16 mouse cellular contexts compared by ENCODE assay signal in genomic region chr5:115666366-115667065, GRCm38 (mm10). TPM values are rescaled to one million over a fixed set of nuclear protein-coding genes. Genes with fewer than 3 reads are reported as not detected.
A peak's percentile ranks its signal among the peaks of the same experiment; 100 is the strongest.
DNase-seq lines count a peak whose midpoint lies in the region; ATAC-seq and TF ChIP-seq lines count a peak whose summit lies in the region.
"Had no signal": no experiment of that assay in that cellular context is flagged by ENCODE, and none has a peak within 500 bp of the region (broad histone marks: within the 10 kb centered on the region; RNA-seq: fewer than 3 reads in every experiment).

No protein-coding gene starts in this region.

- peaks cover 14% of the 10 kb centered on the region for H3K4me1 ChIP-seq in hindbrain, embryonic 15.5 days (replicated peaks)
- peaks cover 23% of the 10 kb centered on the region; the same call in 1 of the 2 replicates for H3K4me1 ChIP-seq in hindbrain, embryonic 10.5 days (replicated peaks)
- peaks cover 5% of the 10 kb centered on the region; the same call in 1 of the 2 replicates for H3K4me1 ChIP-seq in forebrain, embryonic 15.5 days
- H3K4me1 ChIP-seq: liver, embryonic 15.5 days had no signal

- no peak for TF ChIP-seq CTCF in brain, embryonic 14.5 days (IDR thresholded peaks at IDR 0.05; ENCODE audit: borderline replicate concordance, extremely low read depth, insufficient read depth, insufficient read length)

- no peak for ATAC-seq in hindbrain, embryonic 15.5 days (ENCODE audit: low FRiP score, low read depth)
- ATAC-seq in forebrain, embryonic 15.5 days (replicated peaks) = no peak
- ATAC-seq: CD4-positive, CD25-positive, alpha-beta regulatory T cell, adult 4 months; inflammation-experienced regulatory T-cells, adult 6 months had no signal

- H3K9ac ChIP-seq in hindbrain, embryonic 15.5 days = no peak overlapping the region
- H3K9ac ChIP-seq in forebrain, embryonic 15.5 days (replicated peaks) = no peak overlapping the region
- H3K9ac ChIP-seq: heart, embryonic 13.5 days; liver, embryonic 15.5 days had no signal

- no peak overlapping the region for H3K4me2 ChIP-seq in hindbrain, embryonic 15.5 days
- H3K4me2 ChIP-seq in forebrain, embryonic 15.5 days (replicated peaks) = no peak overlapping the region
- H3K4me2 ChIP-seq: heart, embryonic 13.5 days; liver, embryonic 15.5 days had no signal

- no peaks in the 10 kb centered on the region for H3K9me3 ChIP-seq in hindbrain, embryonic 15.5 days
- no peaks in the 10 kb centered on the region for H3K9me3 ChIP-seq in hindbrain, embryonic 10.5 days
- H3K9me3 ChIP-seq in forebrain, embryonic 15.5 days = no peaks in the 10 kb centered on the region
- H3K9me3 ChIP-seq: liver, embryonic 15.5 days had no signal

- no peak for DNase-seq in hindbrain, embryonic 10.5 days (ENCODE audit: low spot score)
- peak; percentile 61 for DNase-seq in MN1 (ENCODE audit: low spot score)
- DNase-seq in brain, embryonic 14.5 days (ENCODE audit: low read depth) = peak; percentile 74
- no peak for DNase-seq in yolk sac, embryonic 10.5 days (ENCODE audit: low spot score)
- DNase-seq in spleen, postnatal 10 days (ENCODE audit: low spot score in 2 of 2) = no peak
- DNase-seq: adrenal gland, adult 2 months; gastrocnemius, postnatal 10 days; right cerebral cortex, adult 18-20 months; thymus, postnatal 4 days had no signal

- peaks cover 10% of the 10 kb centered on the region for H3K36me3 ChIP-seq in hindbrain, embryonic 15.5 days
- no peaks in the 10 kb centered on the region for H3K36me3 ChIP-seq in hindbrain, embryonic 10.5 days
- H3K36me3 ChIP-seq in forebrain, embryonic 15.5 days = no peaks in the 10 kb centered on the region
- H3K36me3 ChIP-seq: heart, embryonic 13.5 days; liver, embryonic 15.5 days had no signal

- no peaks in the 10 kb centered on the region for H3K27me3 ChIP-seq in hindbrain, embryonic 15.5 days
- no peaks in the 10 kb centered on the region for H3K27me3 ChIP-seq in hindbrain, embryonic 10.5 days (ENCODE audit: insufficient read depth, poor library complexity, severe bottlenecking)
- no peaks in the 10 kb centered on the region for H3K27me3 ChIP-seq in forebrain, embryonic 15.5 days
- H3K27me3 ChIP-seq: liver, embryonic 15.5 days had no signal

- 48% methylated on average over 8 of the region's 8 CpGs for WGBS in hindbrain, embryonic 15.5 days
- 83% methylated on average over 8 of the region's 8 CpGs for WGBS in hindbrain, embryonic 10.5 days
- WGBS in forebrain, embryonic 15.5 days = 32% methylated on average over 8 of the region's 8 CpGs

- no peak for TF ChIP-seq POLR2A in brain, embryonic 14.5 days (IDR thresholded peaks at IDR 0.05; ENCODE audit: borderline replicate concordance, extremely low read depth, insufficient read depth, insufficient read length, poor library complexity, severe bottlenecking)

- H3K27ac ChIP-seq in hindbrain, embryonic 15.5 days (replicated peaks) = peak overlapping the region; percentile 21; the same call in 1 of the 2 replicates
- H3K27ac ChIP-seq in hindbrain, embryonic 10.5 days = no peak overlapping the region
- peak overlapping the region; percentile 41; the same call in 1 of the 2 replicates for H3K27ac ChIP-seq in forebrain, embryonic 15.5 days (replicated peaks)
- H3K27ac ChIP-seq: heart, embryonic 13.5 days; layer of hippocampus, adult 2 months; liver, embryonic 15.5 days had no signal

- H3K4me3 ChIP-seq in hindbrain, embryonic 15.5 days = no peak overlapping the region
- no peak overlapping the region for H3K4me3 ChIP-seq in hindbrain, embryonic 10.5 days
- H3K4me3 ChIP-seq in forebrain, embryonic 15.5 days = no peak overlapping the region
- H3K4me3 ChIP-seq: heart, embryonic 13.5 days; layer of hippocampus, adult 2 months; liver, embryonic 15.5 days had no signal

RNA-seq across cellular contexts. Expression of gene Rab35, which starts 34.8 kb away (rescaled TPM):
- polyA plus RNA-seq in hindbrain, embryonic 15.5 days (2015; fragmentation: Nextera tagmentation; extraction: Ambion mirVana) = 19.1 and 20.1 TPM in 2 replicates
- 13.3 and 15.7 TPM in 2 replicates for polyA plus RNA-seq in hindbrain, embryonic 10.5 days (2016; fragmentation: Nextera tagmentation; extraction: Ambion mirVana)
- 96.7 and 102 TPM in 2 replicates for polyA plus RNA-seq in brain, embryonic 14.5 days (2012; rRNA removed)
- polyA plus RNA-seq in forebrain, embryonic 15.5 days (2015; fragmentation: Nextera tagmentation; extraction: Ambion mirVana) = 18.9 and 22.1 TPM in 2 replicates

Comparison
In these comparisons a context has a peak if more than half of its experiments do, and no peak if none do; other contexts are left out.
1. DNase-seq: peak in MN1 (single experiment) and brain, embryonic 14.5 days (single experiment); none in hindbrain, embryonic 10.5 days (single experiment), yolk sac, embryonic 10.5 days (single experiment) and spleen, postnatal 10 days (0 of 2).